Mouse (Mus musculus) kidney, adult 10 weeks (tissue): ENCODE measurements around the gene Slc25a53. TPM values are rescaled to one million over a fixed set of nuclear protein-coding genes. Genes with fewer than 3 reads are reported as not detected.

ENCODE experiments used
- polyA plus RNA-seq: library from polyadenylated mRNA; stranded (reverse); fragments of 350-450 nt; fragmentation: Illumina TruSeq; extraction: RNeasy Lipid Tissue Mini Kit (QIAGEN cat#74804); gene quantifications from one replicate; pipeline ENCODE4 v1.2.3, GENCODE M21; 2014; ENCODE audit warnings: low read depth, low replicate concordance

Gene Slc25a53
- 4.4 TPM for polyA plus RNA-seq

DNA sequence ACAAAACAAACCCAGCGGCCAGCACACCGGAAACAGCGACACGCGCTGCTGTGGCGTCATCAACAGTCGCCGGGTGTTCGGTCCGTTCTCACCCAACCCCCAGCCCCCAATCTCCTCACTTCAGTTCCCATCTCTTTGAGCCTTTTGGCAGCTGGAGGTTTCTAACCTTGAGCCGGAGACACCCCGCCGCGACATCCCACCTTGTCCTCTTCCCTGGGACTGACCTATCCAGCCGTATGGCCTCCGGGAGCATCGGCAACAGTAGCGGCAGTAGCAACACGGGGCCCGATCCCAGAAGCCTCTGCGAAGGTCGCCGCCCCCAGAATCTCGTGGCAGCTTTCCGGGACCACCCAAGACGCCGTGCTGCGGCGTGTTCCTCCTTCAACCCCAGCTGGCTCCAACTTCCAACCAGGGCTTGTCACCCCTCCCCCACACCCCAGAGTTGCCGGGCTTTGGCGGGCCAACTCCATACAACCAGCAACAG is at the start of gene Slc25a53:
Slc25a53 (minus strand) TSS at position 303 of the 484 bp plus-strand sequence.

DNA sequence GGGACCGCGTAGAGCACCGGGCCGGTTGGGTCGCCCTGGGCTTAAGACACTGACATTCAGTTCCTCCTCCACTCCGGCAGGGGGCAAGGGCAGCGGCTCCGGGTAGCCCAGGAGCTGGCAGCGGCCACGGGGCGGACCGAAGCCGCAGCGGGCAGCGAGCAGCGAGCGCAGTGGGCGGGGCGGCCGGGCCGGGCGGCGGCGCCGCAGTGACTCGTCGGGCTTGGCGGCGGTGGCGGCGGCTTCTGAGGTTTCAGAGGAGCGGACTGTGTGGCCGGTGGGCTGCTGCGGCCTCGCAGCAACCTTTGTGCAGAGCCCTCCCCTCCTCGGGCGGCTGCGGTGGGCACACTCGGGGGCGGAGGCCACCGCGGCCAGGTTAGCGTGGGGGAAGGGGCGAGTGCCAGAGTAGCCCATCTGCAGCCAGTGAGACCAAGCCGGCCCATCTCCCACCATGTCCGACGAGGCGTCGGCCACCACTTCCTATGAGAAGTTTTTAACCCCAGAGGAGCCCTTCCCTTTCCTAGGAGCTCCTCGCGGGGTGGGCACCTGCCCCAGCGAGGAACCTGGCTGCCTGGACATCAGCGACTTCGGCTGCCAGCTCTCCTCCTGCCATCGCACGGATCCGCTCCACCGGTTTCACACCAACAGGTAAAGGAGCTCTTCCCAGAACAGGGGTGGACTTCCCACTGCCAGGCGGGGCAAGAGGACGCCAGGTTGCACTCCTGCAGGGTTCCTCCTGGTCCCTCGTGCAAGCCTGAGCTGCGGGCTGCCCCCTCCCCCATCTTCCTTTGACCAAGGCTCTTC is 11.5 kb upstream of the Slc25a53 start, which contains the start of gene Fam199x:
Fam199x (plus strand) TSS at position 170 of the 801 bp plus-strand sequence.

DNA sequence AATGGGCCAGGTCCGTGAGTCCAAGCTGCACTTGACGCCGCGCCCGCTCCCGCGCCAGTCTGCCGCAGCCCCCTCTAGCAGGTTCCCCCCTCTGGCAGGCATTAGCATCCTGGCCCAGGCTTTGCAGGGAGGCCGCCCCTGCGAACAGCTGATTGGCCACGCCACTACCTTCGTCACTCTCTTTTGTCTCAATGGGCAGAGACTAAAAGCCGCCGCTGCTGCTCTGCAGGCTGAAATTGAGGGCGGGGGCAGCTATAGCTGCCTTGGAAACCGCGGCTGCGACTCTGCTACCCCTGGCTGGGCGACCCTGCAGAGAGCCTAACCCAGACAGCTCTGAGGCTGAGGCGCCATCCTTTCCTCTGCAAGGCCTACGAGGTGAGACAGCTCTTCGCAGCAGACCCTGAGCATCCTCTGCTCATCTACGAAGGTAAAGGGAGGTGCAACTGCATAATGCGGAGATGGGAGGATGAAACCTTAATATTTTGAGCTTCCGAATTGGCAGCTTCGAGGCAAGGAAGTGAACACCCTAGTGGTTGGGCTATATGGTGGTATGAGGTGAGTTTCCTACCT is 45.0 kb downstream of the Slc25a53 start, which contains the start of gene Zcchc18:
Zcchc18 (plus strand) TSS at position 178 of the 570 bp plus-strand sequence.

DNA sequence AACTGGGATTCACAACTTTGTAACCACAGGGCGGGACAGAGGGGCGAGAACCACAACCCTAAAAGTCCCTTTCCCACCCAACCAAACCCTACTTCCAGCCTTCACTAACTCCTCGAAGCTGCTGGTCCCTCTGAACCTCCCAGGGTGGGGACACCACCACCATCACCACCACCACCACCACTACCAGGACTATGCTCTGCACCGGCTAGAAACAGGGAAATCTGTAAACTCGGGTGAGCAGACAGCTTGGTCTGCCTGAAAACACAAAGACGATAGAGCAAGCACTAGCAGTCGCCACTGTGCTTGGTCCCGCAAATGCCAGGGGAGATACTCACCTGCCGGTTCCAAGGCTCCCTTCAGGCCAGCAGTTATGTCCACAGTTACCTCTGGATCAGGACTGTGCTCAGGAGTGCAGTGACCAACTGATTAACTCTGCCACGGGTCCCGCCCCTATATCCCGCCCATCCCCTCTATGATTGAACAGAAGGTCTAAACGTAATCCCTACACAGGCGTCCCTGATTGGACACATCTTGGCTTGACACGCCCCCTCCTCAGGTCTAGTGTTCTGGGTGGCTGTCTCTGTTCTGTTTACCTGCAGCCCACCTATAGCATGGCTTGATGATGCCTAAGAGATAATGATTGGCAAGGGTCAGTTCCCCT is 61.5 kb downstream of the Slc25a53 start, which contains the start of the genes Tmsb15l and Tmsb15b1:
Tmsb15l (minus strand) TSS at position 446 of the 661 bp plus-strand sequence.
Tmsb15b1 (minus strand) TSS at position 451 of the 661 bp plus-strand sequence.

DNA sequence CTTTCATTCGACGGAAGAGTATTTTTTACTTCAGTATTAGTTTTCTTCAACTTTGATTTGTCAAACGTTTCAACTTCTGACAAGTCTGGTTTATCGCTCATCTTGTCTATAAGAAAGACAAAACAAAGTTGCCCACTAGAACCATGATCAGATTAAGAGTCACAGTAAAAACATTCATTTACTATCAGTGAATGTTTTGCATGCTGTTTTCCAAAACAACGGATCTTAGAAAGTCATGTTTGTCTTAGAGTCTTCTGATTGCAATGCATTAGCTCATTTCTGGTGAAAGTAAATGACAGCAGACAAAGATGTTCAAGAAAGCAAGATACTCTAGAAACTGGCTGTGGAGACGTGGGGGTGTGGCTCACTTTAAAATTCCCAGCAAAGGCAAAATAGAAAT is 62.7 kb downstream of the Slc25a53 start, which contains the start of gene Tmsb15b2:
Tmsb15b2 (minus strand) TSS at position 101 of the 400 bp plus-strand sequence.

Other genes with a start within 250 kb of the Slc25a53 start
- 3.2 TPM for gene Plp1, start 215.6 kb downstream of the Slc25a53 start, polyA plus RNA-seq
- gene Rab9b, start 169.5 kb downstream of the Slc25a53 start, polyA plus RNA-seq, result not detected
- not detected for gene H2bfm, start 111.0 kb downstream of the Slc25a53 start, polyA plus RNA-seq
- 108 TPM for gene Tmsb15b2, start 62.8 kb downstream of the Slc25a53 start, polyA plus RNA-seq
- gene Tmsb15l, start 61.4 kb downstream of the Slc25a53 start, polyA plus RNA-seq, result 20.0 TPM
- 27.9 TPM for gene Tmsb15b1, start 61.4 kb downstream of the Slc25a53 start, polyA plus RNA-seq
- 0.93 TPM for gene Zcchc18, start 45.1 kb downstream of the Slc25a53 start, polyA plus RNA-seq
- 17.3 TPM for gene Fam199x, start 11.3 kb upstream of the Slc25a53 start, polyA plus RNA-seq
- not detected for gene Esx1, start 83.8 kb upstream of the Slc25a53 start, polyA plus RNA-seq